8 mouse cellular contexts compared by ENCODE assay signal in genomic region chr11:77606469-77606834, GRCm38 (mm10). TPM values are rescaled to one million over a fixed set of nuclear protein-coding genes. Genes with fewer than 3 reads are reported as not detected.
A peak's percentile ranks its signal among the peaks of the same experiment; 100 is the strongest.
DNase-seq lines count a peak whose midpoint lies in the region; ATAC-seq lines count a peak whose summit lies in the region.

No protein-coding gene starts in this region.

- H3K27me3 ChIP-seq in lung, embryonic 16.5 days (ENCODE audit: control insufficient read depth, insufficient read depth, low read depth, low read length), result no peaks in the 10 kb centered on the region
- H3K27me3 ChIP-seq in embryonic facial prominence, embryonic 15.5 days, result no peaks in the 10 kb centered on the region
- no peaks in the 10 kb centered on the region for H3K27me3 ChIP-seq in intestine, embryonic 15.5 days (replicated peaks)
- no peaks in the 10 kb centered on the region for H3K27me3 ChIP-seq in neural tube, embryonic 12.5 days (replicated peaks)

- peak overlapping the region; percentile 99 for H3K9ac ChIP-seq in lung, embryonic 16.5 days (ENCODE audit: low read length)
- peak overlapping the region; percentile 95 for H3K9ac ChIP-seq in embryonic facial prominence, embryonic 15.5 days
- H3K9ac ChIP-seq in intestine, embryonic 15.5 days, result peak overlapping the region; percentile 99
- H3K9ac ChIP-seq in neural tube, embryonic 12.5 days, result peak overlapping the region; percentile 99

- peak overlapping the region; percentile 94 for H3K4me2 ChIP-seq in lung, embryonic 16.5 days (ENCODE audit: low read depth, low read length)
- H3K4me2 ChIP-seq in embryonic facial prominence, embryonic 15.5 days (replicated peaks), result peak overlapping the region; percentile 78
- peak overlapping the region; percentile 87 for H3K4me2 ChIP-seq in intestine, embryonic 15.5 days (replicated peaks)
- H3K4me2 ChIP-seq in neural tube, embryonic 12.5 days (replicated peaks), result peak overlapping the region; percentile 91

- WGBS in lung, embryonic 16.5 days, result 2% methylated on average over 6 of the region's 6 CpGs
- WGBS in embryonic facial prominence, embryonic 15.5 days, result 2% methylated on average over 6 of the region's 6 CpGs
- 3% methylated on average over 6 of the region's 6 CpGs for WGBS in intestine, embryonic 15.5 days
- WGBS in neural tube, embryonic 12.5 days, result 15% methylated on average over 6 of the region's 6 CpGs

- no peaks in the 10 kb centered on the region for H3K36me3 ChIP-seq in lung, embryonic 16.5 days (ENCODE audit: control insufficient read depth, insufficient read depth, low read length)
- H3K36me3 ChIP-seq in embryonic facial prominence, embryonic 15.5 days, result 0 out of 2 replicates have a peak, but pooled peaks cover 4% of the 10 kb centered on the region
- no peaks in the 10 kb centered on the region for H3K36me3 ChIP-seq in intestine, embryonic 15.5 days
- no peaks in the 10 kb centered on the region for H3K36me3 ChIP-seq in neural tube, embryonic 12.5 days

- H3K4me3 ChIP-seq in lung, embryonic 16.5 days (ENCODE audit: low read length), result peak overlapping the region; percentile 100
- peak overlapping the region; percentile 96 for H3K4me3 ChIP-seq in embryonic facial prominence, embryonic 15.5 days (replicated peaks)
- H3K4me3 ChIP-seq in intestine, embryonic 15.5 days (replicated peaks), result peak overlapping the region; percentile 98
- peak overlapping the region; percentile 94 for H3K4me3 ChIP-seq in neural tube, embryonic 12.5 days

- no peak for ATAC-seq in lung, embryonic 16.5 days (ENCODE audit: low read depth)
- ATAC-seq in embryonic facial prominence, embryonic 15.5 days (ENCODE audit: insufficient number of reproducible peaks, low FRiP score, low TSS enrichment, low read depth), result no peak
- ATAC-seq in intestine, embryonic 15.5 days, result no peak
- ATAC-seq in neural tube, embryonic 12.5 days (ENCODE audit: low FRiP score, low read depth), result no peak; the same call in 1 of the 2 replicates
- no peak for ATAC-seq in megakaryocyte progenitor cell, adult 5-6 weeks (replicated peaks; ENCODE audit: poor library complexity)

- no peak for DNase-seq in lung, postnatal 25 days (ENCODE audit: low spot score)
- DNase-seq in natural killer cell, adult 2 months (ENCODE audit: low spot score in 2 of 2), result no peak
- no peak for DNase-seq in adrenal gland, adult 8-10 months

- H3K27ac ChIP-seq in lung, embryonic 16.5 days (ENCODE audit: low read length), result peak overlapping the region; percentile 97; the same call in 1 of the 2 replicates
- peak overlapping the region; percentile 97 for H3K27ac ChIP-seq in embryonic facial prominence, embryonic 15.5 days (replicated peaks)
- H3K27ac ChIP-seq in intestine, embryonic 15.5 days, result peak overlapping the region; percentile 97
- no peak overlapping the region for H3K27ac ChIP-seq in neural tube, embryonic 12.5 days

- no peaks in the 10 kb centered on the region for H3K9me3 ChIP-seq in lung, embryonic 16.5 days (ENCODE audit: control insufficient read depth, low read length)
- no peaks in the 10 kb centered on the region for H3K9me3 ChIP-seq in embryonic facial prominence, embryonic 15.5 days (replicated peaks)
- H3K9me3 ChIP-seq in intestine, embryonic 15.5 days, result no peaks in the 10 kb centered on the region
- H3K9me3 ChIP-seq in neural tube, embryonic 12.5 days, result no peaks in the 10 kb centered on the region

- peaks cover 13% of the 10 kb centered on the region for H3K4me1 ChIP-seq in lung, embryonic 16.5 days (replicated peaks; ENCODE audit: control insufficient read depth, insufficient read depth, low read length)
- peaks cover 12% of the 10 kb centered on the region for H3K4me1 ChIP-seq in embryonic facial prominence, embryonic 15.5 days
- H3K4me1 ChIP-seq in intestine, embryonic 15.5 days (replicated peaks), result peaks cover 13% of the 10 kb centered on the region
- peaks cover 19% of the 10 kb centered on the region for H3K4me1 ChIP-seq in neural tube, embryonic 12.5 days

RNA-seq across cellular contexts. Expression of gene Taok1, which starts 1.2 kb away (rescaled TPM):
- 14.8 and 14.9 TPM in 2 replicates for polyA plus RNA-seq in lung, embryonic 16.5 days (2015; fragmentation: Nextera tagmentation; extraction: Ambion mirVana)
- 13.7 and 15.1 TPM in 2 replicates for polyA plus RNA-seq in embryonic facial prominence, embryonic 15.5 days (2015; fragmentation: Nextera tagmentation; extraction: Ambion mirVana)
- polyA plus RNA-seq in intestine, embryonic 15.5 days (2015; fragmentation: Nextera tagmentation; extraction: Ambion mirVana), result 12.1 and 12.8 TPM in 2 replicates
- 18.5 and 19.8 TPM in 2 replicates for polyA plus RNA-seq in neural tube, embryonic 12.5 days (2016; fragmentation: Nextera tagmentation; extraction: Ambion mirVana)
- total RNA-seq in megakaryocyte progenitor cell, adult 5-6 weeks (2015), result 30.5 and 31.8 TPM in 2 replicates
- 30.3 and 37.8 TPM in 2 replicates for total RNA-seq in megakaryocyte progenitor cell, adult 5-6 weeks (2017)
- 10 to 100 TPM; 47.5 to 69.2 (median 61.7) TPM for total RNA-seq in adrenal gland, adult 8-10 months (2022)
